Mouse (Mus musculus) right cerebral cortex, postnatal 10 days (tissue): Measurements from ENCODE around the gene CK137956.

Source experiments
- DNase-seq, 2 experiments: peaks; one replicate each; pipeline ENCODE4 v3.0.0; 2021; ENCODE audit warnings: low spot score in 2 of 2

Gene CK137956

GRCm38 (mm10) chr4:127970901-127971868 is at the start of gene CK137956:
CK137956 (minus strand) TSS chr4:127970951.
- DNase-seq = no peak

GRCm38 (mm10) chr4:128019465-128019864 is 48.7 kb upstream of the CK137956 start:
- peak; percentile 60 to 64 for DNase-seq

GRCm38 (mm10) chr4:128004797-128005452 is 34.2 kb upstream of the CK137956 start:
- no peak for DNase-seq

- DNase-seq = peak; percentile 54 to 68
Observed at GRCm38 (mm10) chr4:128002638-128003101, 31.9 kb upstream of the CK137956 start.

- DNase-seq = no peak
Observed at GRCm38 (mm10) chr4:127999281-127999680, 28.5 kb upstream of the CK137956 start.

GRCm38 (mm10) chr4:127989347-127989995 is 18.7 kb upstream of the CK137956 start:
- DNase-seq = peak; percentile 76 to 83

GRCm38 (mm10) chr4:127988526-127989180 is 17.9 kb upstream of the CK137956 start:
- peak; percentile 48 to 50 for DNase-seq

GRCm38 (mm10) chr4:127987784-127988455 is 17.2 kb upstream of the CK137956 start, which contains the start of gene Csmd2:
Csmd2 (plus strand) TSS chr4:127987857.
- peak; percentile 85 to 89 for DNase-seq

- peak; percentile 63 to 72 for DNase-seq
Observed at GRCm38 (mm10) chr4:127987270-127987669, 16.5 kb upstream of the CK137956 start.

GRCm38 (mm10) chr4:127986491-127987075 is 15.8 kb upstream of the CK137956 start:
- DNase-seq = peak; percentile 68 to 71

- DNase-seq = peak; percentile 88
Observed at GRCm38 (mm10) chr4:127985874-127986273, 15.1 kb upstream of the CK137956 start.

- no peak for DNase-seq
Observed at GRCm38 (mm10) chr4:127984426-127984825, 13.7 kb upstream of the CK137956 start.

- DNase-seq = no peak
Observed at GRCm38 (mm10) chr4:127981125-127981524, 10.4 kb upstream of the CK137956 start.

GRCm38 (mm10) chr4:127972976-127973375 is 2.2 kb upstream of the CK137956 start:
- DNase-seq = no peak

- no peak for DNase-seq
Observed at GRCm38 (mm10) chr4:127970018-127970421, 731 bp downstream of the CK137956 start.

GRCm38 (mm10) chr4:127969101-127969500 is 1.6 kb downstream of the CK137956 start:
- DNase-seq = no peak

- DNase-seq = no peak
Observed at GRCm38 (mm10) chr4:127953006-127953710, 17.6 kb downstream of the CK137956 start.

- no peak for DNase-seq
Observed at GRCm38 (mm10) chr4:127947696-127948095, 23.1 kb downstream of the CK137956 start.

- DNase-seq = no peak
Observed at GRCm38 (mm10) chr4:127937474-127937873, 33.3 kb downstream of the CK137956 start.

GRCm38 (mm10) chr4:127935369-127935768 is 35.4 kb downstream of the CK137956 start:
- DNase-seq = peak in 1 of 2 experiments; percentile 44
